Mouse (Mus musculus): ENCODE data around the gene Coro1b.

- TF ChIP-seq CTCF (IDR thresholded peaks at IDR 0.05; ENCODE audit: low read depth, low read length) (no peak), POLR2A (IDR thresholded peaks at IDR 0.05; ENCODE audit: borderline replicate concordance, low read depth, low read length) (no peak)
These were observed 1.4 kb upstream of the Coro1b start for GRCm38 (mm10) chr19:4147022-4147405.
